Mouse (Mus musculus) heart, postnatal 14 days (tissue): ENCODE results near the gene Unc79. TPM values are rescaled to one million over a fixed set of nuclear protein-coding genes. Genes with fewer than 3 reads are reported as not detected.

Experiments
- DNase-seq, 2 experiments: peaks; one replicate each; pipeline ENCODE4 v3.0.0; 2021 to 2022
- intact Hi-C: fragments of 180-260 bp; cut with DNase I; formaldehyde crosslinking; loops from one replicate; pipeline ENCODE4 v1.15.1; 2025
- total RNA-seq, 2 experiments: library from RNA; stranded (reverse); gene quantifications; 2 replicates each; pipeline ENCODE4 v1.2.3; 2021

Unc79 gene
- total RNA-seq, 2 experiments from 2014 or later: 0.05 to 0.12 TPM

GRCm38 (mm10) chr12:103039332-103039731 lies 90.7 kb downstream of the Unc79 start:
- no peak for DNase-seq
- intact Hi-C loops: no loop called here

DNA sequence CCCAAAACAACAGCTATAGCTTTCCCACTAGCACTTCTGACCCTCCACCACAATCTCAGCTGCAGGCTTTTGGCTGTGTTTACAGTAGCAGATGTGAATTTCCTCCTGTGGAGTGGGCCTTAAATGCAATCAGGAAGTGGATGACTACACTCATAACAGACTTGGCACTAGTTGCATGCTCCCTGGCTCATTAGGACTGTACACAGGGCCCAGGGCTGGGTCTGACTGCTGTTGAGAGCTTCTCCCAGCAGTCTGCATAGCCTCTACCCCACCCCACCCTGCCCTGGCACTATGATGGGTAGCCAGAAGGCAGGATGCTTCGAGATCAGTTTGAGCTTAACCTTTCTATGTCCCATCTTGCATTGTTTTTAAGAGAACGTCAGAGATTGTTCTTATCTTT lies 91.5 kb downstream of the Unc79 start:
- intact Hi-C loops: no loop called here
- no peak for DNase-seq

DNA sequence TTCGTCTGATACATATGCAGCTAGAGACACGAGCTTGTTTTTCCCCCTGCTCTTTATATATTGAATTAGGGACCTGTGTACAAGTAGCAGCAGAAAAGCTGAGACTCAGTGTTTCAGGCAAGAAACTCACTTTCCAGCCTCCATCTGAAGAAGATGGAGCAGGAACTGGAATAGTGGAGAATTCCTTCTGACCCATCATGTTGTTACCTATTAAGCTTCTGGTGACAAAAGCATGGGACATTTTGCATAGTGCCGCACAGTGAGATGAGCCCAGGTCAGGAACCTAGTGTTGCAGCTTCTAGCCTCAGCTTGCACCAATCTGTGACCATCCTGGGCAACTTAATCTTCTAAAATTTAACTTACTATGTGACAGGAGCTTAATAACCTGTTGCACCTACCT lies 92.7 kb downstream of the Unc79 start:
- DNase-seq: no peak
- intact Hi-C loops: no loop called here

GRCm38 (mm10) chr12:103042711-103043110 lies 94.1 kb downstream of the Unc79 start:
- intact Hi-C loops: no loop called here
- peak in 1 of 2 experiments; percentile 15 for DNase-seq

GRCm38 (mm10) chr12:103044422-103044821 lies 95.8 kb downstream of the Unc79 start:
- intact Hi-C loops: no loop called here
- no peak for DNase-seq

DNA sequence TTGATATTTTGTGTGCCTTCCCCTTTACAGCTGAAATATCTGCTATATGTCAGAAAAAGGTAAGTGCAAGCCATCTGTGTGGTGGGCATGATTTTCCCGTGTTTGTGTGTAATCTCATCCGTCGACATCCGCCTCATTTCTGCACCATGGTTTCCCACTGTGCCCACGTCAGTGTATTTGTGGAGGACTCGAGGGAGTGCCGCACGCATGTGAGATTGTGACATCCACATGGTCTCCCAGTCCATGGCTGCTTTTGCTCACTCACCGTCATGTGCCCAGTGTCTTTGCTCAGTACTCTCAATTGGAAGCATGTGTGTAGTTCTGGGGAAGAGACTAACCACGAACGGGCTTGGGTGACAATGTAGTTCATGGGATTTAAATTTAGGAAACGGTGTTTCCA lies 101.2 kb downstream of the Unc79 start:
- DNase-seq: no peak
- intact Hi-C loops: no loop called here

GRCm38 (mm10) chr12:103059321-103060053 lies 110.8 kb downstream of the Unc79 start:
- intact Hi-C loops: loop anchor here (10.0 kb wide), 1 partner anchor 265 kb away; no protein-coding TSS in a partner anchor
- DNase-seq: no peak

DNA sequence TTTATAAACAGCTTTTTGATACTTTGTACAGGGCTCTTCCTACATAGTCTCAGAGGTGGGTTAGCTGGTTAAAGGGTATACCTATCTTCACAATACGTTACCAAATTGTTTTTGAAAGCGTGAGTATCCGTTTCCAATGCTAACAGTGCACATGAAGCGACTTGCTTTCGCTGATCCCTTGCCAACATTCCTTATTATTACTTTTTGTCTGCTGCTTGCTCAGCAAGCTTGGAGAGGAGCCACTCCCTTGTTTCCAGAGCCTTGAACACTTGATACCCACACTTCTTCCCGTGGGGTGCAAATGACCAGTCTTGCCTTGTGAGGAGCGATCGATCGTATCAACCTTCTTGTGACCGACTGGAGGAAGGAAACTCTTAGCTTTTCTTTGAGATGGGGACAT lies 112.1 kb downstream of the Unc79 start:
- intact Hi-C loops: loop anchor here (10.0 kb wide), 1 partner anchor 266 kb away; no protein-coding TSS in a partner anchor
- DNase-seq: no peak

DNA sequence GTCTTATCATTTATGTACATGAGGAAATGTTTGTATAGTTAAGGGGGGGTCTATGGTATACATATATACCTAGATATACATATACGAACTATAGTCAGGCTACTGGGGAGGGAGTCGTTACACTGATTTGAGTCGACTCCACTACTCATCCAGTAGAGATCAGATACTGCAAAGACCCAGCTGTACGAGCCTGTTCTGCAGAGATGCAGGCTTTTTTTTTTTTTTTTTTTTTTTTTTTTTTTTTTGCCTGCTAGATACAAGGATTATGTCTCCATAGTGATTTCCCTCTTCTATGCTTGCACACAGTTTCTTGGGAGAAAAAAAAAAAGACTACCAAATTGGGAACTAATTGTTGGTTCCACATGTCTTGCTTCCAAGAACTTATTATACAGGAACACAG lies 113.5 kb downstream of the Unc79 start:
- DNase-seq: no peak
- intact Hi-C loops: loop anchor here (10.0 kb wide), 1 partner anchor 267 kb away; no protein-coding TSS in a partner anchor

- intact Hi-C loops: loop anchor here (2.0 to 10.0 kb wide), 3 partner anchors 180 to 324 kb away; no protein-coding TSS in a partner anchor
- peak in 1 of 2 experiments; percentile 38 for DNase-seq
Measured at GRCm38 (mm10) chr12:103064944-103065343, 116.3 kb downstream of the Unc79 start.

- intact Hi-C loops: loop anchor here (10.0 kb wide), 1 partner anchor 273 kb away; no protein-coding TSS in a partner anchor
- no peak for DNase-seq
Measured at GRCm38 (mm10) chr12:103068161-103068560, 119.5 kb downstream of the Unc79 start.

GRCm38 (mm10) chr12:103069565-103069964 lies 120.9 kb downstream of the Unc79 start:
- intact Hi-C loops: loop anchor here (10.0 kb wide), 1 partner anchor 275 kb away; no protein-coding TSS in a partner anchor
- DNase-seq: no peak

DNA sequence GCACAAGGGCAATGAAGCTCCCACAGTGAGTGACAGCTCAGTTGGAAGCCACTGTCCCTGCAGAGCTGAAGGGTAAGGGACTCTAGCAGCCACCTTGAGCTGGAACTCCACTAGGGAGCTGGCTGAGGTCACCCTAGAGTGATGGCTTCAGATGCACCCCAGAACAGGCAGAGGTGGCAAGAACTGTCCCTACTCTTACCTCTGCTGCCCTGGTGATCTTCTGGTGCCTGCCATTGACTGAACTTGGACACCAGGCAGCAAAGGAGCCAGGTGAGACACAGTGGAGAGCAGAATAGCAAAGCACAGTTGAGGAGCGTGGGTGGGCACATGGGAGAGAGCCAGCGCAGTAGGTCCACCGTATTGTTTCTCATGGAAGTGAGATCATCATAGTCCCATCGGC lies 125.3 kb downstream of the Unc79 start:
- DNase-seq: no peak
- intact Hi-C loops: no loop called here

DNA sequence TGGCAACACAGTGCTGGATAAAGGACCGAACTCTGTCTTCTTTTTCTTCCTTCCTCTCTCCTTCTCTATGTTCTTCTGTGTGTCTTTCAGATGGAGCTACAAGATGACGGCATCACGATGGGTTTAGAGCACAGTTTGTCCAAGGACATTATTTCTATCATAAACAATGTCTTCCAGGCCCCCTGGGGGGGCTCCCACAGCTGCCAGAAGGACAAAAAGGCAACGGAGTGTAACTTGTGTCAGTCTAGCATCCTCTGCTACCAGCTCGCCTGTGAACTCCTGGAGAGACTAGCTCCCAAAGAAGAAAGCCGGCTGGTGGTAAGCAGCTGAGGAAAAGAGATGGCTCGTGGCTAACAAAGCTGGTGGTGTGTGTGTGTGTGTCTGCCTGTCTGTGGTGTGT lies 130.1 kb downstream of the Unc79 start:
- intact Hi-C loops: no loop called here
- DNase-seq: no peak

- DNase-seq: no peak
Measured at GRCm38 (mm10) chr12:103080055-103080454, 131.4 kb downstream of the Unc79 start.

GRCm38 (mm10) chr12:103091831-103092230 lies 143.2 kb downstream of the Unc79 start:
- DNase-seq: no peak
- intact Hi-C loops: no loop called here

More at GRCm38 (mm10) chr12:103080055-103080454, 131.4 kb downstream of the Unc79 start:
- intact Hi-C loops: no loop called here

DNA sequence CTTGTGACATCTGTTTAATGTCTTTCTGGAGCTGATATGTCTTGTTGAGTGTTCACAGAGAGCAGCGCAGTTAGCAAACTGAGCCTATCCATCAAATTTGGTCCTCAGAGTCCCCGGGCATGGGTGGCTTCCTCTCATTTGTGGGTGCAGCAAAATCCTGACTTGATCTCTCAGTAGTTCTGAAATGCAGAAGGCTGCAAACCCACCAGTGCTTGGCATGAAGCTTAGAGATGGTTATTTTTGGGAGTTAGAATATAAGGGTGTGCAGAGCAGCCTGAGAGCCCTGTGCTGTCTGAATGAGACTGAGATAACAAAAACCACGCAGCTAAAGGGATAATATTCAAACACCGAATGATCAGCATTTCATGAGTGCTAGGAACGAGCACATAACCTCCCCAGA lies 146.5 kb downstream of the Unc79 start:
- intact Hi-C loops: no loop called here
- no peak for DNase-seq

- peak; percentile 6 to 18 for DNase-seq
- intact Hi-C loops: no loop called here
Measured at GRCm38 (mm10) chr12:103099185-103099584, 150.5 kb downstream of the Unc79 start.

- no peak for DNase-seq
- intact Hi-C loops: no loop called here
Measured at GRCm38 (mm10) chr12:103100088-103100487, 151.4 kb downstream of the Unc79 start.

DNA sequence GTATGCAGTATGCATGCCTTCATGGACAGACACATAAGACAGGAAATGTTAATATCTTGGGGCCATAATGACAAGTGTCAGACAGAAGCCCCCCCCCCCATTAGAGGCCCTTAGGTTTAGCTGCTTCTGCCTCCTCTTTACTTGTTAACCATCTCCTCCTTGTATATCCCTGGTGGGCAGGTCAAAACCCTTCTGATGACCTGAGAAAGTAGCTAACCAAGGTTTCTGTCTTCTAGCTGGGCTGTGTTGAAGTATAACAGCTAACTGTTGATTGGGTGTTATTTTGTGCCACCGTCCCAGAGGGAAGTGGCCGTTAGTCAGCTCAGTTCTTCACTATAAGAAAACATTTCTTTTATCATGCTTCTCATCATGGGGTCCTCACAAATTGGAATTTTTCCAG lies 154.4 kb downstream of the Unc79 start:
- DNase-seq: no peak
- intact Hi-C loops: no loop called here

DNA sequence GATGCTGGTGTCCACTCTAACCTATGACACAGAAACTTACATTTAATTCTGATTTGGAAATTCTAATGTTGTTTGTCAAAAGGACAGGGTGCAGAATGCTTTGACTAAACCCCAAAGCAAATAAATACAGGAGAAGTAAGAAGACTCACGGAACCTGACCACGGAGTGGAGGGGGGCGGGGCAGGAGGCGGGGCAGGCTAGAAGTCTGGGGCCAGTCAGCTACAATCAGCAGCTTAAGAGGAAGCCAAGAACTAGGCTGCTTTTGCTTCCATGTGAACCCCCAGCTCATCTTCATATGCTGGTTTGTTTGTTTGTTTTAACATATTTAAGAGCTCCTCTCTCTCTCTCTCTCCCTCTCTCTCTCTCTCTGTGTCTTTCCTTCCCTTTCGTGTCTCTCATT lies 154.9 kb downstream of the Unc79 start:
- intact Hi-C loops: no loop called here
- no peak for DNase-seq

DNA sequence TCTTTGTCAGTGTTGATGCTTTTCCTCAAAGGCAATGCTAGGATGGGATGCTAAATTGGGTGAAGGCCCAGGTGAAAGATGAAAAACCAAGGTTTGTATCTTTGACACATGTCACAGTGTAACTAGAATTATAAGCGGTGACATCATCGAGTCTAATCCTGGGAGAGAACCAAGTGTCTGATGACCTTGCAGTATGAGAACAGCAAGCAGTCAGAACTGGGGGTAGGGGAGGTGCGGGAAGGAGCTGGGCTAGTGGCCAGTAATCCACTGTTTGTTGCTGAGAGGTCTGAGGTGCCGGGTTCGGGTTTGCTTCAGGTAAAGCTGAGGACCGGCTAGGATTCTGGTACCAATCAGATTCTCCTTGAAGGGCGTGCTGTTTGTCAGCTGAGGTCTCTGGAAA lies 160.6 kb downstream of the Unc79 start:
- intact Hi-C loops: no loop called here
- DNase-seq: no peak
